Mouse (Mus musculus) forebrain, embryonic 16.5 days (tissue): Measurements from ENCODE around the gene Camk1. TPM values are rescaled to one million over a fixed set of nuclear protein-coding genes. Genes with fewer than 3 reads are reported as not detected.
A peak's percentile ranks its signal among the peaks of the same experiment; 100 is the strongest.

Experiments used
- ATAC-seq: fragments of 200-750 bp; cut with Nextera tagmentation; 2 replicates; pipeline ENCODE4 v1.8.0; 2017; ENCODE audit warnings: mild to moderate bottlenecking, moderate library complexity
- H3K27ac ChIP-seq: fragments of 300-500 bp; sonication (generic); 2 replicates; pipeline ENCODE4 v1.5.1; 2014; ENCODE audit warnings: low read length, control low read depth
- H3K27me3 ChIP-seq: fragments of 300-500 bp; sonication (generic); replicated peaks from 2 replicates; pipeline ENCODE4 v1.6.1; 2014; ENCODE audit warnings: low read length; ENCODE audit not compliant: control insufficient read depth, insufficient read depth
- H3K36me3 ChIP-seq: fragments of 300-500 bp; sonication (generic); 2 replicates; pipeline ENCODE4 v1.6.1; 2014; ENCODE audit not compliant: control insufficient read depth, insufficient read depth
- H3K4me1 ChIP-seq: fragments of 300-500 bp; sonication (generic); replicated peaks from 2 replicates; pipeline ENCODE4 v1.6.1; 2014; ENCODE audit warnings: low read length; ENCODE audit not compliant: control insufficient read depth, insufficient read depth
- H3K4me2 ChIP-seq: fragments of 300-500 bp; sonication (generic); 2 replicates; pipeline ENCODE4 v1.6.1; 2014; ENCODE audit warnings: mild to moderate bottlenecking, low read length, control low read depth
- H3K4me3 ChIP-seq: fragments of 300-500 bp; sonication (generic); replicated peaks from 2 replicates; pipeline ENCODE4 v1.5.1; 2014; ENCODE audit warnings: mild to moderate bottlenecking, low read length, control low read depth
- H3K9ac ChIP-seq: fragments of 300-500 bp; sonication (generic); replicated peaks from 2 replicates; pipeline ENCODE4 v1.6.1; 2014; ENCODE audit warnings: low read depth, low read length, control low read depth
- H3K9me3 ChIP-seq: fragments of 300-500 bp; sonication (generic); 2 replicates; pipeline ENCODE4 v1.6.1; 2016; ENCODE audit warnings: low read length; ENCODE audit not compliant: control insufficient read depth
- WGBS: fragments of 180-500 bp; shearing (Covaris S2); extraction: QIAGEN DNeasy Blood & Tissue Kit; methylation state at CpG from one replicate; pipeline ENCODE4 v1.1.7; 2014; 5-methylcytosine and 5-hydroxymethylcytosine counted together
- polyA plus RNA-seq: library from polyadenylated mRNA; unstranded; fragments of >200 nt; fragmentation: Nextera tagmentation; extraction: Ambion mirVana; gene quantifications from 2 replicates; pipeline ENCODE4 v1.2.1, GENCODE M21; 2015

Camk1 gene
- polyA plus RNA-seq, 1 experiment from 2014 or later, result 99.3 TPM

DNA sequence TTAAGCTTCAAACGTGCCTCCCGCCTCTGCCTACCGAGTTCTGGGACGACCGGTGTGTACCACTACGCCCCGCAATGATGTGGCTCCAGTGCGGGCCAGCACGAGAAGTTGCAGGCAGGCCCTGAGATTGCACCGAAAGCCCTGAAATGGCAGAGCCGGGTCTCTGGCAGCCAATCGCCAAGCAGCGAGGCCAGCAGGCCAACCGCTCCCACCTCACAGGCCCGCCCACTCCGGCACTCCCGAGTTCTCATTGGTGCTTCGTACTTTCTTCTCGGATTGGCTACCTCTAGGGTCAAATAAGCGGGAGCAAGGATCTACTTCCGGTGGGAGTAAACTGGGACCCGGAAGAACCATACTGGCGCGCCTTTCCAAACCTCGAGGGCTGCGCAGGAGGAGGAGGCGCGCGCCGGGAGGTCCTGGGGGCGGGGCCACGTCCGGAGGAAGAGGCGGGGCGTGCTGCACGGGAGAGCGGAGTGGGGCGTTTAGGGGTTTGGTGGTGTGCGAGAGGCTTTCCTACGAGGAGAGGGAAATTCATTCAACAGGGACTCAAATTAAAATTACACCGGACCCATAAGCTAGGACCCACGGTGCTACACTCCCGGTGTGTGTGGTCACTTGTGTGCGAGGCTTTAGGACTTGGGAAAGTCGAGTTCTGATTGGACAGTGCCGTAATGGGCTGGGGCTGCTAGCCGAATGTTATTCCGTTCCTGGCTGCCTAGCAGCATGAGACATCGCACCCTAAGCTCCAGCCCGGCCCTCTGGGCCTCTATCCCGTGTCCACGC, 17.1 kb downstream of the Camk1 start, which contains the start of gene Ogg1:
Gene Ogg1 (plus strand): TSS at position 440 of the 783 bp plus-strand sequence.
- Histone ChIP-seq H3K4me3 (peak within 1 kb of the TSS; percentile 64), H3K4me2 (peak within 1 kb of the TSS; percentile 98), H3K27me3 (no peaks in the 10 kb centered on the region), H3K9me3 (no peaks in the 10 kb centered on the region), H3K27ac (peak within 1 kb of the TSS; percentile 93), H3K36me3 (peaks cover 25% of the 10 kb centered on the region), H3K4me1 (peaks cover 11% of the 10 kb centered on the region), H3K9ac (peak within 1 kb of the TSS; percentile 76)
- peak; percentile 98 for ATAC-seq
- under 1% methylated on average over 52 of the region's 52 CpGs for WGBS

- H3K4me2 ChIP-seq, result no peak overlapping the region
- H3K9me3 ChIP-seq, result no peaks in the 10 kb centered on the region
- no peaks in the 10 kb centered on the region for H3K27me3 ChIP-seq
- no peak overlapping the region for H3K9ac ChIP-seq
- H3K36me3 ChIP-seq, result peaks cover 62% of the 10 kb centered on the region
- no peak for ATAC-seq
- 96% methylated on average over 3 of the region's 3 CpGs for WGBS
- H3K27ac ChIP-seq, result no peak overlapping the region
- H3K4me1 ChIP-seq, result no peaks in the 10 kb centered on the region
- H3K4me3 ChIP-seq, result no peak overlapping the region
Observed at GRCm38 (mm10) chr6:113315972-113316371, 27.8 kb downstream of the Camk1 start.

- peaks cover 5% of the 10 kb centered on the region; the same call in 1 of the 2 replicates for H3K36me3 ChIP-seq
- ATAC-seq, result no peak
- WGBS, result 30% methylated on average over 5 of the region's 5 CpGs
- H3K27ac ChIP-seq, result no peak overlapping the region
- H3K4me3 ChIP-seq, result peak overlapping the region; percentile 88
- H3K9ac ChIP-seq, result peak overlapping the region; percentile 10; the same call in 1 of the 2 replicates
- no peaks in the 10 kb centered on the region for H3K9me3 ChIP-seq
- peaks cover 21% of the 10 kb centered on the region for H3K4me1 ChIP-seq
- H3K27me3 ChIP-seq, result no peaks in the 10 kb centered on the region
- peak overlapping the region; percentile 87 for H3K4me2 ChIP-seq
Observed at GRCm38 (mm10) chr6:113308141-113308540, 35.6 kb downstream of the Camk1 start.

DNA sequence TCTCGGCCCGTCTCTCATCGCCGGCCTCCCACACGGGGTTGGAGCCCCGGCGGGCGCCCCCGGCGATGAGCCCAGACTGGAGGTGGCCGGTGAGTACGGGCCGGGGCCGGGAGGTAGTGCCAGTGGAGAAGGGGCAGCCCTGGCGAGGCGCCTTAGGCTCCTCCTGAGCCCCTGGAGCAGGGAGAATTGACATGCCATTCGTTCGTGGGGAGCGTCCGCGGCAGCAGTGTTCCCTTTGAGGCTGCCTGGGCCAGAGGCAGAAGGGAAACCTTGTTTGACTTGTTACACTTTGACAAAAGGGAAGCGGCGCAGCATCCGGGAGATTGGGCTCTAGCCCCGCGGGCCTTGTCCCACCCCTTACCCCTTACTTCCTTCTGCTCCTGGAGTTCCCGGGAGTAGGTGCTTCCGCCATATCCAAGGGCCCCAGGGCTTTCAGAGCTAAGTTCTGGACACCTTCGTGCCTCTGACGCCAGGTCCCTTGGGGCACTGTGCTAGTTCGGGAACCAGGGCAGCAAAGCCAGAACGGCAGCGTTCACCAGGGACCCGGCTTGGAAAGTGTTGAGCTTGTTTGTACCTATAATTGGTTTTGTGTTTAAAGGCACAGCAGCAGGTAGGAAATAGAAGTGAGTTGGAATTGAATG, 36.2 kb downstream of the Camk1 start:
- H3K36me3 ChIP-seq, result peaks cover 3% of the 10 kb centered on the region; the same call in 1 of the 2 replicates
- peak overlapping the region; percentile 87 for H3K4me2 ChIP-seq
- no peak for ATAC-seq
- H3K27me3 ChIP-seq, result no peaks in the 10 kb centered on the region
- H3K4me3 ChIP-seq, result peak overlapping the region; percentile 88
- peaks cover 21% of the 10 kb centered on the region for H3K4me1 ChIP-seq
- H3K27ac ChIP-seq, result peak overlapping the region; percentile 97
- H3K9me3 ChIP-seq, result no peaks in the 10 kb centered on the region
- H3K9ac ChIP-seq, result peak overlapping the region; percentile 84
- WGBS, result under 1% methylated on average over 33 of the region's 34 CpGs

GRCm38 (mm10) chr6:113306986-113307349, 36.8 kb downstream of the Camk1 start, which contains the start of gene Brpf1:
Gene Brpf1, plus strand, starts transcription at chr6:113307137.
- no peaks in the 10 kb centered on the region for H3K27me3 ChIP-seq
- peaks cover 21% of the 10 kb centered on the region for H3K4me1 ChIP-seq
- ATAC-seq, result peak; percentile 64
- H3K9me3 ChIP-seq, result no peaks in the 10 kb centered on the region
- H3K4me2 ChIP-seq, result peak within 1 kb of the TSS; percentile 87
- H3K4me3 ChIP-seq, result peak within 1 kb of the TSS; percentile 88
- H3K36me3 ChIP-seq, result no peaks in the 10 kb centered on the region
- H3K27ac ChIP-seq, result peak within 1 kb of the TSS; percentile 97
- under 1% methylated on average over 32 of the region's 32 CpGs for WGBS
- peak within 1 kb of the TSS; percentile 84 for H3K9ac ChIP-seq

GRCm38 (mm10) chr6:113306322-113306985, 37.3 kb downstream of the Camk1 start:
- under 1% methylated on average over 47 of the region's 50 CpGs for WGBS
- Histone ChIP-seq H3K9me3 (no peaks in the 10 kb centered on the region), H3K4me3 (peak overlapping the region; percentile 88)

DNA sequence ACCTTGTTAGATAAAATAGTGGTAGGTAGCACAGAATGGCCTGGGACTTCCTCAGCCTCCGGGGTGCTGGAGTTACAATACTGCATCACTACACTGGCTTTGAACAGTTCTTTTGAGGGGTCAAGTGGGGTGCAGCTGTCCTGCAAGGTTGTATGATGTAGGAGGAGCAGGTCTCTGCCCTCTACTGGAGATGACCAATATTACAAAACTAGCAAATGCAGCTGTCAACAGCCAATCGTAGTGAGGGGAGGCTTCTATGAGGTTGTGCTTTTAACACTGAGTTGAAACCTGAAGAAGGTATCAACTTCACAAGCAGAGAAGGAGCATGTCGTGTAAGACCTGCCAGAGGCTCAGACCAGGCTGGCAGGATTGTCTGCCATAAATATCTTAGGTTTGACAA, 41.5 kb downstream of the Camk1 start:
- no peak for ATAC-seq
- H3K4me1 ChIP-seq, result peaks cover 5% of the 10 kb centered on the region; the same call in 1 of the 2 replicates

More at GRCm38 (mm10) chr6:113306322-113306985, 37.3 kb downstream of the Camk1 start:
- H3K36me3 ChIP-seq, result no peaks in the 10 kb centered on the region
- H3K27ac ChIP-seq, result peak overlapping the region; percentile 97
- peak overlapping the region; percentile 84 for H3K9ac ChIP-seq
- no peaks in the 10 kb centered on the region for H3K27me3 ChIP-seq
- peak overlapping the region; percentile 87 for H3K4me2 ChIP-seq
- H3K4me1 ChIP-seq, result peaks cover 21% of the 10 kb centered on the region
- ATAC-seq, result peak; percentile 97

DNA sequence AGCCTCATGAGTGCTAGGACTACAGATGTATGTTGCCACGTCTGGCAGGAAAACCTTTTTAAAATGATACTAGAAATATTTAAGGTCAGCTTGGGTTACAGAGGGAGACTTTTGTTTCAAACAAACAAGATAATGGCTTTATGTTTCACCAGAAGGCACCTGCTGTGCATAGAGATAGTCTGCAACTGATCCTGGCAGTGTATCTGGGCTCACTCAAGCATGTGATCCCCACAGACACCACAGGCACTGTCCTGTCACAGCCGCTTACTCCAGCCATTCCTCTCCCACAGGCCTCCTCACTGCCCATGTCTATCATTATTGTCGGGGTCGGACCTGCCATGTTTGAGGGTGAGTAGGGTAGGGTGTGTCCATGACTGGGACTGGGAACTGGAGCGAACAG, 42.4 kb downstream of the Camk1 start:
- no peak for ATAC-seq
- WGBS, result 82% methylated on average over 5 of the region's 5 CpGs
- no peaks in the 10 kb centered on the region for H3K27me3 ChIP-seq
- H3K4me2 ChIP-seq, result no peak overlapping the region
- no peaks in the 10 kb centered on the region for H3K36me3 ChIP-seq
- no peak overlapping the region for H3K4me3 ChIP-seq
- H3K27ac ChIP-seq, result no peak overlapping the region
- peaks cover 5% of the 10 kb centered on the region; the same call in 1 of the 2 replicates for H3K4me1 ChIP-seq
- no peaks in the 10 kb centered on the region for H3K9me3 ChIP-seq
- H3K9ac ChIP-seq, result no peak overlapping the region

More for the DNA sequence above, 41.5 kb downstream of the Camk1 start:
- WGBS, result 23% methylated on average over 3 of the region's 3 CpGs
- Histone ChIP-seq H3K36me3 (no peaks in the 10 kb centered on the region), H3K9me3 (no peaks in the 10 kb centered on the region), H3K27me3 (no peaks in the 10 kb centered on the region), H3K4me2 (no peak overlapping the region), H3K9ac (no peak overlapping the region), H3K27ac (no peak overlapping the region), H3K4me3 (no peak overlapping the region)

- H3K36me3 ChIP-seq, result no peaks in the 10 kb centered on the region
- 70% methylated on average over 4 of the region's 4 CpGs for WGBS
- no peak overlapping the region for H3K4me2 ChIP-seq
- no peaks in the 10 kb centered on the region for H3K27me3 ChIP-seq
- no peak overlapping the region for H3K9ac ChIP-seq
- no peaks in the 10 kb centered on the region for H3K9me3 ChIP-seq
- no peak overlapping the region for H3K4me3 ChIP-seq
- no peak overlapping the region for H3K27ac ChIP-seq
- no peak for ATAC-seq
- H3K4me1 ChIP-seq, result no peaks in the 10 kb centered on the region
Observed at GRCm38 (mm10) chr6:113296639-113297038, 47.1 kb downstream of the Camk1 start.
